Mouse (Mus musculus) forebrain, postnatal 0 days (tissue): ENCODE results near the gene Vti1a. TPM values are rescaled to one million over a fixed set of nuclear protein-coding genes. Genes with fewer than 3 reads are reported as not detected.

Experiments used
- ATAC-seq: fragments of 200-750 bp; cut with Nextera tagmentation; 2 replicates; pipeline ENCODE4 v1.8.0; 2017; ENCODE audit warnings: mild to moderate bottlenecking, moderate library complexity
- DNase-seq: peaks from one replicate; pipeline ENCODE4 v3.0.0-alpha.2; 2015
- H3K27ac ChIP-seq: fragments of 300-500 bp; sonication (generic); 2 replicates; pipeline ENCODE4 v1.5.1; 2014; ENCODE audit warnings: low read depth, mild to moderate bottlenecking, antibody characterized with exemption, low read length, moderate library complexity, mixed read lengths
- H3K27me3 ChIP-seq: fragments of 300-500 bp; sonication (generic); 2 replicates; pipeline ENCODE4 v1.6.1; 2014; ENCODE audit warnings: mild to moderate bottlenecking, low read length, mixed read lengths; ENCODE audit not compliant: insufficient read depth
- H3K36me3 ChIP-seq: fragments of 300-500 bp; sonication (generic); 2 replicates; pipeline ENCODE4 v1.6.1; 2014; ENCODE audit warnings: mild to moderate bottlenecking, moderate library complexity; ENCODE audit not compliant: insufficient read depth
- H3K4me1 ChIP-seq: fragments of 300-500 bp; sonication (generic); 2 replicates; pipeline ENCODE4 v1.6.1; 2014; ENCODE audit warnings: antibody characterized with exemption; ENCODE audit not compliant: insufficient read depth
- H3K4me2 ChIP-seq: fragments of 300-500 bp; sonication (generic); 2 replicates; pipeline ENCODE4 v1.6.1; 2014; ENCODE audit warnings: low read depth, mild to moderate bottlenecking, moderate library complexity
- H3K4me3 ChIP-seq: fragments of 300-500 bp; sonication (generic); 2 replicates; pipeline ENCODE4 v1.5.1; 2014; ENCODE audit warnings: low read depth, low read length, mixed read lengths
- H3K9ac ChIP-seq: fragments of 300-500 bp; sonication (generic); 2 replicates; pipeline ENCODE4 v1.6.1; 2014; ENCODE audit warnings: mild to moderate bottlenecking
- H3K9me3 ChIP-seq: fragments of 300-500 bp; sonication (generic); 2 replicates; pipeline ENCODE4 v1.6.1; 2016; ENCODE audit warnings: low read length
- CTCF ChIP-seq: sonication (generic); IDR thresholded peaks from 2 replicates; pipeline ENCODE4 v1.5.1; 2016; ENCODE audit warnings: antibody characterized with exemption, control low read depth, low read depth
- WGBS: fragments of 180-500 bp; shearing (Covaris S2); extraction: QIAGEN DNeasy Blood & Tissue Kit; methylation state at CpG from one replicate; pipeline ENCODE4 v1.1.7; 2014; 5-methylcytosine and 5-hydroxymethylcytosine counted together
- polyA plus RNA-seq: library from polyadenylated mRNA; unstranded; fragments of >200 nt; fragmentation: Nextera tagmentation; extraction: Ambion mirVana; gene quantifications from 2 replicates; pipeline ENCODE4 v1.2.1, GENCODE M21; 2015
- total RNA-seq: library from RNA; depleted of rRNA; stranded (reverse); fragments of >200 nt; gene quantifications from 2 replicates; pipeline ENCODE4 v1.2.3, GENCODE M21; 2014

Vti1a gene
- total and polyA plus RNA-seq, 2 experiments from 2014 or later: 27.5 to 43.7 TPM

DNA sequence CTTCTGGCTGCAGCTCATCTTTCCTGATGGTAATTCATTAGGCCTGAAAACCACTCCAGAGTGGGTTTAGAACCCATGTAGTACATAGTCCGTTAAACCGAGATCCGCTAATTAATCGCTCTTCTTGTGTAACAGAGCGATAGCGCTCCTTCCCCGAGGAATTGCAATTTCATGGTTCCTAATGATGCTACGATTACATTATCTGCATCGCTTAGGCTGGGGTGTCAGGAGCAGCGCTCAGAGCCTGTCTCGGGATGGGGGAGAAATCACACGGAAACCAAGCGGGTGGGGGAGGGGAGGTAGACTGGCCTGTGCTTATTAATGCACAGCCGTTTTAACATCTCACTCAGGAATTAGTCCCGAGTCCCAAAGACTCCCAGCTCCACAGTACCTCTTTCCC lies 319.4 kb downstream of the Vti1a start:
- TF ChIP-seq CTCF: no peak
- Histone ChIP-seq H3K4me2 (no peak overlapping the region), H3K4me3 (no peak overlapping the region), H3K4me1 (no peaks in the 10 kb centered on the region), H3K36me3 (no peaks in the 10 kb centered on the region), H3K27me3 (no peaks in the 10 kb centered on the region; the same call in 1 of the 2 replicates), H3K9ac (no peak overlapping the region), H3K27ac (no peak overlapping the region), H3K9me3 (no peaks in the 10 kb centered on the region)
- DNase-seq (no peak), ATAC-seq (no peak)
- WGBS: 66% methylated on average over 15 of the region's 15 CpGs

GRCm38 (mm10) chr19:55640251-55640650 lies 324.2 kb downstream of the Vti1a start:
- H3K27me3 ChIP-seq: no peaks in the 10 kb centered on the region; the same call in 1 of the 2 replicates
- 90% methylated on average over 6 of the region's 6 CpGs for WGBS
- ATAC-seq: no peak

GRCm38 (mm10) chr19:55641891-55642290 lies 325.8 kb downstream of the Vti1a start:
- no peak for DNase-seq
- TF ChIP-seq CTCF: no peak
- Histone ChIP-seq H3K4me3 (no peak overlapping the region), H3K4me2 (no peak overlapping the region), H3K9ac (no peak overlapping the region), H3K27ac (no peak overlapping the region), H3K27me3 (no peaks in the 10 kb centered on the region; the same call in 1 of the 2 replicates), H3K9me3 (no peaks in the 10 kb centered on the region), H3K36me3 (no peaks in the 10 kb centered on the region), H3K4me1 (no peaks in the 10 kb centered on the region)
- 81% methylated on average over 2 of the region's 2 CpGs for WGBS
- ATAC-seq: no peak

More at GRCm38 (mm10) chr19:55640251-55640650, 324.2 kb downstream of the Vti1a start:
- Histone ChIP-seq H3K9ac (no peak overlapping the region), H3K9me3 (no peaks in the 10 kb centered on the region), H3K27ac (no peak overlapping the region), H3K4me3 (no peak overlapping the region), H3K36me3 (no peaks in the 10 kb centered on the region), H3K4me2 (no peak overlapping the region), H3K4me1 (no peaks in the 10 kb centered on the region)
- no peak for TF ChIP-seq CTCF
- DNase-seq: no peak

DNA sequence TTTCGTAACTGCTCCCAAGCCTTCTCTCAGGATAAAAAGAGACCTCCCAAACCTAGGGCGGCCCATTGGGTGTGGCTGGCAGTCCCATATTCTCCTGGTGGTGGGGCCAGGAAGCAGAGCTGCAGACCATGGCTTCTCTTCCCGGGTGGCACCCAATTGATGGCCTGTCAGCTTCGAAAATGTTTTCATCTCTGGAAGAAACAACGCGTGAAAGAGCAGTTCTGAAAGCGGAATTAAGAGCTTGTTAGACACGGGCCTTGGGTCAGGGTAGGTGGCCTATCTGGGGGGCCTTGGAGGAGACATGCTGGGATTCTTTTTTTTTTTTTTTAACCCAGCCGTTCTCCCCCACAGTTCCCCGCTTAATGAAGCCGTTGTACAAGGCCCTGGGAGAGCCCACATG lies 326.3 kb downstream of the Vti1a start:
- ATAC-seq: no peak

DNA sequence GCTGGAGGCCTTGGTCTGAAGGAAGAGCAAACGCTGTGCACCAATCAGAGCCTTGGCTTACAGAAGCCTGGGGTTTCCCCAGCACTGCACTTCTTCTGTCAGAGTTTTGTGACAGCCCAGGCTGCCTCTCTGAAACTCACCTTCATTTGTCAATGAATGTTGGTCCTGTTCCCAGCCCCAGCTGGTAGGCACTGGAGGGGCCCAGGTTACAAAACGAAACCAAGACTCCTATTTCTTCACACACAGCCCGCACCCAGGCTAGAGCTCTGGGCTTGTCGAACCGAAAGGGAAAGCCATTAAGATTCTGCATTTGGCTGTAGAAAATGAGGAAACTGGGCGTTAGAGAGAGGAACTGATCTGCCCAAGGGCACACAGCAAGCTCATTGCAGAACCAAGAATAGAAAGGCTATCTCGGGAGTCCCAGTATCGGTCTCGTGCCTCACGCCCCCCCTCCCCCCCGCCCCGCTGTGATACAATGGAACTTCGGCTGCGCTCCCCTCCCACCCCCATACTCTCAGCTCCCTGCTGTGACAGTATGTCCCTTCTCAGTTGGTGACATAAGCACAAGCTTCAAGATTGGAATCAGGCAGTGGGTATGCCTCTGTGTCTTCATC lies 327.3 kb downstream of the Vti1a start:
- Histone ChIP-seq H3K27me3 (no peaks in the 10 kb centered on the region; the same call in 1 of the 2 replicates), H3K4me2 (peak overlapping the region; percentile 41), H3K36me3 (no peaks in the 10 kb centered on the region), H3K4me3 (peak overlapping the region; percentile 10), H3K4me1 (no peaks in the 10 kb centered on the region), H3K27ac (no peak overlapping the region), H3K9ac (no peak overlapping the region), H3K9me3 (no peaks in the 10 kb centered on the region)
- no peak for ATAC-seq
- DNase-seq: no peak
- TF ChIP-seq CTCF: no peak
- 6% methylated on average over 14 of the region's 14 CpGs for WGBS

More for the DNA sequence above, 326.3 kb downstream of the Vti1a start:
- no peaks in the 10 kb centered on the region for H3K4me1 ChIP-seq
- no peak overlapping the region for H3K4me3 ChIP-seq
- no peak for DNase-seq
- TF ChIP-seq CTCF: no peak
- no peak overlapping the region for H3K9ac ChIP-seq
- no peaks in the 10 kb centered on the region for H3K36me3 ChIP-seq
- no peaks in the 10 kb centered on the region for H3K9me3 ChIP-seq
- H3K4me2 ChIP-seq: no peak overlapping the region
- no peaks in the 10 kb centered on the region; the same call in 1 of the 2 replicates for H3K27me3 ChIP-seq
- no peak overlapping the region for H3K27ac ChIP-seq
- 45% methylated on average over 11 of the region's 11 CpGs for WGBS

- Histone ChIP-seq H3K9me3 (no peaks in the 10 kb centered on the region), H3K4me1 (no peaks in the 10 kb centered on the region), H3K9ac (no peak overlapping the region), H3K4me3 (peak overlapping the region; percentile 10; the same call in 1 of the 2 replicates), H3K27ac (no peak overlapping the region), H3K27me3 (no peaks in the 10 kb centered on the region), H3K4me2 (peak overlapping the region; percentile 41; the same call in 1 of the 2 replicates), H3K36me3 (no peaks in the 10 kb centered on the region)
- DNase-seq: no peak
- no peak for TF ChIP-seq CTCF
- no peak for ATAC-seq
- WGBS: 72% methylated on average over 13 of the region's 13 CpGs
These were observed 327.8 kb downstream of the Vti1a start for GRCm38 (mm10) chr19:55643931-55644330.

GRCm38 (mm10) chr19:55649363-55649762 lies 333.3 kb downstream of the Vti1a start:
- H3K9me3 ChIP-seq: no peaks in the 10 kb centered on the region
- no peak overlapping the region for H3K4me2 ChIP-seq
- DNase-seq (no peak), ATAC-seq (no peak)
- no peak overlapping the region for H3K4me3 ChIP-seq
- no peaks in the 10 kb centered on the region for H3K4me1 ChIP-seq
- no peak for TF ChIP-seq CTCF
- no peak overlapping the region for H3K27ac ChIP-seq
- no peak overlapping the region for H3K9ac ChIP-seq
- WGBS: 93% methylated on average over 10 of the region's 10 CpGs
- no peaks in the 10 kb centered on the region for H3K27me3 ChIP-seq
- H3K36me3 ChIP-seq: no peaks in the 10 kb centered on the region
